Mouse (Mus musculus) adipocyte (in vitro differentiated cells): ENCODE measurements around the gene Arfgap3.
"Not testable (repeated sequence)": the region's sequence is repeated elsewhere in the genome, so short reads cannot be mapped to it uniquely, and the experiment has no call there.

Source experiments
- DNase-seq: peaks from one replicate; pipeline ENCODE4 v3.0.0-alpha.2; 2016; ENCODE audit warnings: low spot score

Gene Arfgap3

DNA sequence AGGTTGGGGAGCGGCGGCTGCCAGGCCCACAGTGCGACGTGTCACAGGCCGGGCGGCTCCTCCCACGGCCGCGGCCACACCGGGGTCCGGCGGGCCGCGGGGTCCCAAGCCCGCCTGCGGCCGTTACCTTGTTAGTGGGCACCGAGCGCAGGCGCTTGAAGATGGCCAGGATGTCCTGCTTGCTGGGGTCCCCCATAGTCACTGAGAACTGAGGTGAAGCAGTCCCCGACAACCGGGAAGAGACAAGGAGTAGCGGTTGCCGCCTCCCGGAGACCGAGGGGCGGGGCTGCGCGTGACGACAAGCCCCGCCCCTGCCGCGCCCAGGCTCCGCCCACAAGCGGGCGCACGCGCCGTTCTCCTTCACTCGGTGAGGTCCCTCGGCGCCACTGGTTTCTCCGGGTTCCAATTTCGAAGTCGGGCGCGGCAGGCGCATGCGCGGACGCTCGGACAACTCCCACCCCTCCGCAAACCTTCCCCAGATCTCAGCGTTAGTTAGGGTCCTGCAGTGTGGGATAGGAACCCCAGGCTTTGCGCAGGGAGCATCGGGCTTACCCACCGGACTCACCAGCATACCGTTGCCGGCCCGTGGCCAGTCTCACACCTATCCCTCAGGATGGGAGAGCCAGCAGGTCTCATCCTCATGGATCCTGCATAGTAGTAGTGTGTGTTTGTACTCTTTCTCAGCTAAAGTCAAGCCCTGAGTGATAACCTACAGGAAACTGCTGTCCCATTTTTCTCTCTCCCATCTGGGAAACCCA lies at the start of gene Arfgap3:
TSS of gene Arfgap3 (minus strand) at position 294 of the 758 bp plus-strand sequence.
- peak; percentile 87 for DNase-seq

DNA sequence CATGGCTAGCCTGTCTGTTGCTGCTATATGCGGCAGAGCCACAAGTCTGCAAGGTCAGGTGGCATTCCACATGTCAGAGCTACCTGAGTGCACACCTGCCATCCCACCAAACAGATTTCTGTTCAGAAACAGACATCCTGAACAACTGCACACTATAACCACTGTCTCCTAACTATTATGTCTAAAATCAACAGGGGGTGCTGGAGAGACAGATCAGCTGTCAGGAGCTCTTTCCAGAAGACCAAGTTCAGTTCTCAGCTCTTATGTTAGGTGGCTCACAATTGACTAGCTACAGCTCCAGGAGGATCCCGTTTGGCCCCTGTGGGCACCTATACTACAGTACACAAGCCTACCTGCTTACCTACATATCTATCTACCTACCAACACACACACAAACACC lies 42.7 kb upstream of the Arfgap3 start:
- no peak for DNase-seq

DNA sequence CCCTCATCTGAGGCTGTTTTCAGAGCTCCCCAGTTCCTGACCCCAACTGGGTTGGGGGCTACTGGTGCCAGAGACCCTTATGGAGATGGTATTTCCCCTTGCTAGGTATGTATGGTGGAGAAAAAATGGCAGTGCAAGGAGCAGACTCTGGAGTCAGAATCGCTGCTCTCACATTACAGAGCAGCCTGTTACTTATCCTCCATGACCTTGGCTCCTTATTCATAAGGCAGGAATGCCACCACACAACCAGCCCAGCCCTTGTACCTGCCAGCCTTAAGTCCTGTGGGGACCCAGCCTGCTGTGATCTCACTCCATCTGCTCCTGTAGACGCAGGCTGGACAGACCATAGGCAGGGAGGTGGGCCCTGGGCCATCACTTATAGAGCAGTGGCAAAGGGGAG lies 37.9 kb upstream of the Arfgap3 start:
- no peak for DNase-seq

DNA sequence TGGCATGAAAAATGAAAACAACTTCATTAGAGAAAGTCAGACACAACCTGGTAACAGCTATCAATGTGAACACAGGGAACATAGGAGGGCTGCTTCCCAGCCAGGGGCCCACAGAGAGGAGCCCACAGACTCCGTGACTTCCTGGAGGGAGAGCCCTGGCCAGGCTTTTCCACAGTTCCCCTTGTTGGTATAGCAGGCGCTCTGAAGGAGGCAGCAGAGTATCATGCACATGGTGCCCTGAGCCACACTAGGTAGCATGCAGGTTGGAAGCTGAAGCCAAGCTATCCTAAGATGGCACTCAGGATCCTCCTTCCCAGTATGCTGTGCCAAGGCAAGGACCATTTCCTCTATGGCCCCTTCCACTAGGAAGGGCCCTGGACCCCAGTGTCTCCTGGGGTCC lies 33.6 kb upstream of the Arfgap3 start:
- peak; percentile 63 for DNase-seq

DNA sequence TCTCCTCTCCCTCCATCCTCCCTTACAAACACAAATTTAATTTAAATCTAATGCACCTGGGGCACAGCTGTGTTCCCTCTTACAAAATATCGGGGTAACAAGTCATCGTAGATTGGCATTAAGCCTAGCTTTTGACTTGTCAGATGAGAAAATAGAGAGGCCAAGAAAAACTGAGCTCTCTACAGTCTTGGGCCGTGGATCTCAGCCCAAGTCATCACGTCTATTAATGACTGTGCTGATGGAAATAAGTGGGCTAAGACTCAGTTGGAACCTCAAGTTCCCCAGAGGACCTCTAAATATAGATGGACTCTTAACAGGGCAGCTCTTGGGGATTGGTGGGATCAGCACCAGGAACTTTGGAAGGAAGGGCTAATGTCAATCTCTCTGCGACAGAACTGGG lies 33.1 kb upstream of the Arfgap3 start:
- DNase-seq, result peak; percentile 70

DNA sequence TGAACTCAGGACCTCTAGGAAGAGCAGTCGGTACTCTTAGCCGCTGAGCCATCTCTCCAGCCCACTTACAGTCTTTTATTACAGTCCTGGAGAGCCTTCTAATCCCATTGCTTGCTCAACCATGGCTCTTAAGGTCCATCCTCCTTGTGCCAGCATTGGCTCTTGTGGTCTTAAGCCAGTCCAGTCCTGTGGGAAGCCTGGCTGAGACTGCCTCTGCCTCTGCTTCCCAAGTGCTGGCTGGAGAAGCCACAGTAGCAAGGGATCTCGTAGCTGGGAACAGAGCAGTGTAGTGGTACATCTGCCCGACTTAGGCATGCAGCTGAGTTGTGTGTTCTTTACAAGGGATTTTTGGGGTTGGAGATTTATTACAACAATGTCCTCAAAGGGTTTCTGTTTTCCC lies 32.4 kb upstream of the Arfgap3 start:
- peak; percentile 26 for DNase-seq

DNA sequence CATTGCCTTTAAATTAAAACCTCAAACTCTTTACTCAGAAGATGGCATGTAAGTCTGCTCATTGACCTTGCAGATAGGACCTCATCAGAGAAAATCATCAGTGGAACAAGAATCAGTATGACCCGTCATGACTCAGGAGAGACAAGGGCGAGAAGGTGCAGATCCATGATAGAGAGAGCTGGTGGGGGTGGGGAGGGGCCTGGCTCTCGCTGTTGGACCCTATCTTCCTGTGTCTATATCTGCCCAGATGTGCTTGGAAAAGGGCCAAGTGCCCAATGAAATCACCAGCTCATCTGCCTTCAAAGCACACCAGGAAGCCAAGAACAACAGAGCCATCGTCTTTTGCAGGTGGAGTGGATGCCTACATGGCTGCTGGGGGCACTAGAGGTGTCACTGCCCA lies 27.1 kb upstream of the Arfgap3 start:
- DNase-seq, result no peak

DNA sequence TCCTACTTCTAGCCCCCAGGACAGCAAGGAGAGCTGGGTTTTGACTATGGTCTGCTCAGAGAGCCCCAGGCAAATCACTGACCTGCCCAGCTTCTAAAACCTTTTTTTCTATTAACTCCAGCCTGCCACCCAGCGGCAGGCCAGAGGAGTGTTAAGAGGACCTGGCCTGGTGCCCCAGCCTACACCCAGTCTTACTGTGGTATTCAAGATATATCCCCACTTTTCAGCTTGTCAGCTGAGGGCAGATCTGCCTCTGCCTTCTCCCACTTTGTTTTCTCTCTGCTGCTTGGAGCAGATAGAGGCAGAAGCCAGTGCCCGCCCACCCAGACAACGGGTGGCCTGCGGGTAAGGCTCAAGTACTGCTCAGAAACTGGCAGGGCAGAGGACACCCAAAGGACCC lies 25.1 kb upstream of the Arfgap3 start:
- DNase-seq, result peak; percentile 68

DNA sequence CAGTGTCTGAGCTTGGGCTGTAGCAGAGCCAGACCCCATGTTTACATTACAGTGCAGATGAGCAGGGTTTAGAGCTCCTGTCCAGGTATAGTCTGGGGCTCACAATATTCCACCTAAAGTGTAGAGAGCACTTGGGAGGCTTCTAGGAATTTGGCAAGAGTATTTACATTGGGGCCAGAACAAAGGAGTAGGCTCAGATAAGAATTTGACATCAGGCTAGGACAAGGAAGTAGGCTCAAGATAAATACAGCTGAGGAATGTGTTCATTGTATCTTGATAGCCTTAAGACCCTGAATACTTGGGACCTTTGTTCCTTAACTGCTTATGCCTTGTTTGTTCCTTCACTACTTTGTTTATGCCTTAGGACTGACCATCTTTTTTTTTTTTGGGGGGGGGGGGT lies 24.0 kb upstream of the Arfgap3 start:
- no peak for DNase-seq

DNA sequence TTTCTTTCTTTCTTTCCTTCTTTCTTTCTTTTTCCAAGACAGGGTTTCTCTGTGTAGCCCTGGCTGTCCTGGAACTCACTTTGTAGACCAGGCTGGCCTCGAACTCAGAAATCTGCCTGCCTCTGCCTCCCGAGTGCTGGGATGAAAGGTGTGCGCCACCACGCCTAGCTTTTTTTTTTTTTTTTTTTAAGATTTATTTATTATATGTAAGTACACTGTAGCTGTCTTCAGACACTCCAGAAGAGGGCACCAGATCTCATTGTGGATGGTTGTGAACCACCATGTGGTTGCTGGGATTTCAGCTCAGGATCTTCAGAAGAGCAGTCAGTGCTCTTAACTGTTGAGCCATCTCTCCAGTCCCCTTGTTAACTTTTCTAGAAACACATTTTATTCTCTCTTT lies 18.7 kb upstream of the Arfgap3 start:
- not testable (repeated sequence) for DNase-seq

DNA sequence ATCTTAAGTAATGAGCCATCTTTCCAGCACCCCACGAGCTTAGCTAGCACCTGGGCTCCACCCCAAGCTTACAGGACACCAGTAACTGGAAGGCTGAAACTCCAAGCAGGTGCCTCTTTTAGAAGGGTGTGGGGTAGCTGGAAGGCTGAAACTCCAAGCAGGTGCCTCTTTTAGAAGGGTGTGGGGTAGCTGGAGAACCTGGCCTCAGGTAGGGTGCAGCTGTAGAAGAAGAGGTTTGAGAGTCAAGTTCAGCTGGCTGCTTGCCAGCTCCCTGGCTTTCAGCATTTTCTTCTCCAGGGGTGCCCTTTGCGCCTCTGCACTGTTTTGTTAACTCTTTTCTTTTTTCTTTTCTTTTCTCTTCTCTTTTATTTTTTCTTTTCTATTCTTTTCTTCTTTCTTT lies 18.2 kb upstream of the Arfgap3 start:
- DNase-seq, result no peak

DNA sequence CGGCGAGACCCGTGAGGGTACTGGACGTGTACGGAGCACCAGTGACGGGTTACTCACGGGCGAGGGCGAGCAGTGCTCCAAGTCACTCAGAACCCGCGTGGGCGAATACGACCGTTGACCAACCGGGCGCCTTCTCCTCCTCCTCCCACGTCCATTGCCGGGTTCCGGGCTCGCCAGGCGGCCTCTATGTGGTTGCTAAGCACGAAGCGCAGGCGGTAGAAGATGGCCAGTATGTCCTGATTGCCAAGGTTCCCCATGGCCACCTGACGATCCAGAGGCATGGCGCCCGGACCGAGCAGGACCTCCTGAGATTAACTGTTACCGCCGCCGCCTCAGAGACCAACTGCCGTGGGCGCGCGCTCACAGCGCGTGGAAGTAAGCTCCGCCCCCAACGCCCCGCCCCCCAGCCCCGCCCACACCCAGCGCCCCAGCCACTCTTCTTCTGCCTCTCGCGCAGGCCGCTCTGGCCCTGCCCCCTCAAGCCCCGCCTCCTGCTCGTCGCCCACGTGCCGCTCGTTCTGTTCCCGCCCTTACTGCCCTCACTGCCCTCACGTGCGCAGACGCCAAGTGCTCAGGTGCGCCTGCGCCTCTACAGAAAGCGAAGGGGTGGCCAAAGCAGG lies 17.0 kb upstream of the Arfgap3 start:
- DNase-seq, result no peak

DNA sequence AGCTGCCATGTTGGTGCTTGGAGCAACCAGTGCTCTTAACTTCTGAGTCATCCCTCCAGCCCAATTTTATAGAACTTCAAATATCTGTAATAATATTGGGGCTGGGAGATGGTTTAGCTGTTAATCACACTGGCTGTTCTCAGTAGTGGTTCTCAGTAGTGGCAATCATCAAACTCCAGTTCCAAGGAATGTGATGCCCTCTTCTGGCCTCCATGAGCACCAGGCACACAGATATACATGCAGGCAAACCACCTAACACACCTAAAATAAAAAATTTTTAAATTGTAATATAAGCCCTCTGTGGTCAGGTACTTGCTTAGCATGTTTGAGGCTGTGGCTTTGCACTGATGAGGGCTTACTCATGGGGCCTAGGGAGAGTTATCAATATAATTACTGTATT lies 15.7 kb upstream of the Arfgap3 start:
- DNase-seq, result no peak

DNA sequence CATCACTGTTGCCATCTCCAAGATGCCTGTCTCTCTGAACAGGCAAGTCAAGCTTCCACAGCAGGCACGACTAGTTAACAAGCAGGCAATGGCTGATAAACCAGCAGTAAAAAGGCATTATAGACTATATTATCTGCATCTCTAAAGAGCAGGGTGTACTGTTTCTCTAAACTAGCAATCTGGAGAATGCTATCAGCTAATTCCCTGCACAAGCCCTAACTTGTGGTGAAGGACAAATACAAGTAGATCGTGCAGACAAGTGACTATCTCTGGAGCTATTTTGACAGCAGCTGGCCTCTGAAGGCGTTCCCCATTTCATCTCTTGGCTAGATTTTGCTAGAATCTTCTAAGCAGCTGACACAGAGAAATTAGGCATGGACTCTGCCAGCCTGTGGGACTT lies 14.1 kb upstream of the Arfgap3 start:
- no peak for DNase-seq

DNA sequence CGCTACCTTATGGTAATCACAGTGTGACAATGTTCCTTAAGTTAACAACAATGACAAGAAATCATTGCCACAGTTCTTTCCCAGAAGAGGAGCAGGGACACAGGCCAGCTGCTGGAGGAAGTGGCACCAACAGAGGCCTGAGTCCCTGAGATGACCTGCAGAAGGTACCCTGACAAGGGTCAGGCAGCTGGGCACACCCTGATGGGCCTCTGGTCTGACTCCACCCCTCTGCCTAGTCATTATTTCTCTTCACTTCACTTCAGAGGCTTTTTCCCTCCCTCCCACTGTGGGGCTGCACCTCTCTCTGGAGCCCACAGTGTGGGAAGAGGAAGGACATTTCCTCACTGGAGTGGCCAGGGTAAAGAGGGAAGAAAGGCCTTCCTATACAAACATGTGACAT lies 12.8 kb upstream of the Arfgap3 start:
- not testable (repeated sequence) for DNase-seq

DNA sequence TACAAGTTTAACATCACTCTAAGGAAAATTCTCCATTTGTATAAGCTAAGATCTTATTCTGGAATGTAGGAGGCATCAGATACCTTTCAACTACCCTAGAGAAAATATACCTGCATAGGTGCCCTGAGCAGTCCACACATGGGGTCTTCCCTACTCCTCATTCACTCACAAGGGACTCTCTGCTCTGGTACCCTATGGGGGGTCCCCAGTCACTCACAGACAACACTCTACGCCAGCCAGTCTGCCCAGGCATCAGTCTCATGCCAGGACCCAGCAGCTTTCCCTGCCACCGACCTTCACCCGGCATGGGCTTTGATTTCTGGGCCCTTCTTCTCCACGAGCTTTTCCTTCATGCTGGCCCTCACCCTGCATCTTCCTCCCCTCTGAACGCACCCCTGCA lies 10.9 kb upstream of the Arfgap3 start:
- not testable (repeated sequence) for DNase-seq

DNA sequence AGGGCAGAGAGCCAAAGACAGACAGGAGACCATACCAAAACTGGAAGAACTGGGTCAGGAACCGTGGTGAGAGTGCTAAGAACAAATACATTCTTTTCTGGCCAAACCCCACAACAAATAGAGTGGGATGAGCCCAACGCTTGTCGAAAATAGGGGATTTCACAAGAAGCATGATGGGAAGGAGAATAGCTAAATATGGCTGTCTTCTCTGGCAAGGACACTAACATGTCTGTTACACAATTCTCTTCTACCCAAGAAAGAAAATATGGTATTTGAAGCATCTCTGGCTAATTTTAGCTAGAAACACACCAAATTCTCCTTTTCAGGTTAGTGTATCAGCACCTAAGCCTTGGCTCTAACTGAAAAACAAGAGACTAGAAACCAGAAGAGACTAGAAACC lies 10.1 kb upstream of the Arfgap3 start:
- DNase-seq, result no peak

DNA sequence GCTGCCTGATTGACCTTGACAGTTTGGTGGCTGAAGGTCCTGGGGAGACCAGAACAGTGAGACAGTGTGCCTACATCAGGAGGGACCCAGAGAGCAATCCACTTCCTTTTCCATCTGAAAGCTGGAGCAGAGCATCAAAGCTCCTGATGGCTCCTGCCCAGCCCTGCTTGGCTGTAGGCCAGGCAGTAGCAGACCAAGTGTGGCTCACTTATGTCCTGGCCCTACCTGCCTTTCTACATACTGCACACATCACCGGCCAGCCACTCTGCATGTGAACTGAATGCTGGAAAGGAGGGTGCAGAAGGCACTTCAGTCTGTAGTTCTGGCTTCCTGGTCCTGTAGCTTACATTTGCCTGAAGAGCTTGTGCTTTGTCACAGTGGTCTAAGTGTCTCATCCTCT lies 8.4 kb upstream of the Arfgap3 start:
- DNase-seq, result no peak

DNA sequence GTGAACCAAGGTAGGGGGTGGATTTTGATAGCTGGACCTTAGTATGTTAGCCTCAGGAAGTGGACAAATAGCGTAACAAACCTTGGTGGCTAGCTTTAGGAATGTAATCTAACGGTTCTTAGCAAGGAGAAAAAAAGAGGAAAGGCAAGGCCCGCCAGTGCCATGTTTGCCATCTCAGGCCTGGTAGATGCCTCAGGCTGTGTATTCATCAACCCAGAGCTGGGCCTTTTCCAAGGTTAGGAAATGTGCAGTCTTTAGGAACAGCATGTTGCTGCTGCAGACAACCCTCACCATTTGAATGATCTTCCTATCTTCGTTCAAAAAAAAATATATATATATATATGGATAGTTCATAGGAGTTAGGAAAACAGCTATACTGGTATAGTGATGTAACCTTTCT lies 1.5 kb upstream of the Arfgap3 start:
- DNase-seq, result no peak

DNA sequence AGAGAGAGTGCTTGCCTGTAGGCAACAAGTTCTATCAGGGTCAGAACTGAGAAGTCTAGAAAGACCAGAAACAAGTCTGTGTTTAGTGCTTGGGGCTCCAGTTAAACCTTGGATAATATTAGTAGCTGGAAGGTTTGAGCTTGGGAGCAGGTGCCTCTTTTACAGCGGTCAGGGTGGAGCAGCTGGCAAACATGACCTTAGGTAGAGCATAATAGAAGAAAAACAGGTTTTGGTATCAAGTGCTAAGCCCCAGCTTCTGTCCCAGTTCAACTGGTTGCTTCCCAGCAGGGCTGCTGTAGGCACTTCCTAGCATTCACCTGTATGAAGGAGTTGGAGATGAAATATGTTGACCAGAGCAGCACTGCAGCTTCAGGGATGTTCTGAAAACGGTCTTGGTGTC lies 812 bp upstream of the Arfgap3 start:
- no peak for DNase-seq

DNA sequence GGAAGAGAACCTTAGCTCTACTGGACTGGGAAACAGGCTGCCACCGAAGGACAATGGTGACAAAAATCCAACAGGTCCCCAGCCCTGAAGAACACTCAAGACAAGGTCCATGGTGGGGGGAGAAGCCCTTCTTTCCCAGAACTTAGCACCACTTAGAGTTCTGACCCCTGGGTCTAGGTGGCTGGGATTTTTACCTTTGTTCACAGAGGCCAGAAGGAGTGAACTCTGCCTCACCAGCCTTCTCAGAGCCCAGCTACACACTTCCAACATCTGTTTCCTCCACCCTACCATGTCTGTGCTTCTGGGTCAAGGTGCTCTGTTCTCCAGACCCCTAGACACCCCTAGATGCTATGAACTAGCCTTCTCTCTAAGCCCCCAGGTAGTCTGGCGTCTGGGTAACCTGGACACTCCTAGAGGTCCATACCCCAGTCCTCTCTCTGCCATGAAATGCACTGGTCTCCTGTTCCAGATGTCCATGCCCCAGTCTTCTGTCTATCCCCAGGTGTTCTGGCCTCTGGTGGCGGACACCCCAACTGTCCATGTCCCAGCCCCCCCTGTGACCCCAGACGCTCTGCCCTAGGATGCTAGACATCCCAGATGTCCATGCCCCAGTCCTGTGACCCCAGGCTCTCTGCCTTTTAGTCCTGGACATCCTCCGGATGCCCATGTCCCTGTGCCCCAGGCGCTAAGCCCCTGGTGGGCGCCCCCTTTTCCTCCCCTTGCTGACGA lies 658 bp downstream of the Arfgap3 start:
- peak; percentile 59 for DNase-seq

DNA sequence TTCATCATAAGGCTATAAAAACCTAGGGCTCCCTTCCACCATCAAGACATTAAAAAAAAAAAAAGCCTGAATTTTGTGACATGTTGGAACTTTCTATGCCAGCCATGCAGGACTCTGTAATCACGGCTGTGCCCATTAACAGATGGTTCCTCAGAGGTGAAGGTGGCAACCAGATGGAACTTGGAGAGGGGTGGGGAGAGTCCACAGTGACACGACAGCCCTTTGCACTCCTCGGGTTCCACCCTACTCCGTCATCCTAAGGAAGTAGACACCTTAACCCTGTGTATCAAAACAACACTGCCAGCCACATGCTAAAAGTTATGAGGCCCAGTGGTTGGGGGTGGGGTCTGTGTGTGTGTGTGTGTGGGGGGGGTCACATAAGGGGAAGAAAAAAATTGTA lies 1.3 kb downstream of the Arfgap3 start:
- DNase-seq, result peak; percentile 12

DNA sequence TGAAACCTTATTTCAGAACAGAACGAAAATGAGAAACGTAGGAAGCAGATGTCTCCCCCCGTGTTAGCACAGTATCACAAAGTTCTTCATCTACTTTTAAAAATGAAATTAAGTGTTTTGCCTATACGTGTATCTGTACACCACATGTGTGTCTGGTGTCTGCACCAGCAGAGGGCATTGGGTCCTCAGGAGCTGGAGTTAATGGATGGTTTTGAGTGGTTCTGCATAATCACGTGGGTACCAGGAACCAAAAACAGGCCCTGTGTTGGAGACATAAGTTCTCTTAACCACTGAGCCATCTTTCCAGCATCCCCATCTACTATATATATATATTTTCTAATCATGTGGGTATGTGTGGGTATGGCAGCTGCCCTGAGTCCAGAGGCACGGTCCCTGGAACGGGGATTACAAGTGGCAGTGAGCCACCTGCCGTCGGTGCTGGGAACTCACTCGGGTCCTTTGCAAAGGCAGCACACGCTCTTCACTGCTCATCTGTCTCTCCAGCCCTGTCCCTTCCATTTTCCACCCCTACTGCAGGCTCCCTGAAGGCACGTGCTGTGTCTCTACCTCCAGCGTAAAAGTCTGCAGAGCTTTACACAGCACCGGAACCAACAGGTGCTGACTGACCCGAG lies 4.0 kb downstream of the Arfgap3 start:
- DNase-seq, result no peak
